Mouse (Mus musculus) erythroid progenitor cell, adult 5-6 weeks (primary cell): ENCODE results near the gene Tmem30b. TPM values are rescaled to one million over a fixed set of nuclear protein-coding genes. Genes with fewer than 3 reads are reported as not detected.

Source experiments
- ATAC-seq: replicated peaks from 2 replicates; pipeline ENCODE4 v1.8.0; 2016; ENCODE audit warnings: moderate number of reproducible peaks, mild to moderate bottlenecking, moderate TSS enrichment, inconsistent platforms; ENCODE audit not compliant: poor library complexity, low FRiP score, severe bottlenecking
- total RNA-seq, 2 experiments: library from RNA; stranded (forward) in 1 of 2; stranded (reverse) in 1 of 2; fragments of 150-400 nt in 1 of 2; fragments of 186-747, 209-891 nt in 1 of 2; gene quantifications; 2 replicates each; pipeline versions ENCODE4 v1.2.3 to v1.2.4; 2015 to 2017; ENCODE audit warnings: low replicate concordance in 2 of 2

The Tmem30b gene
- total RNA-seq, 2 experiments from 2014 or later, result not detected

- no peak for ATAC-seq
These were observed 24.2 kb downstream of the Tmem30b start for GRCm38 (mm10) chr12:73521944-73522343.

GRCm38 (mm10) chr12:73521238-73521841 lies 24.9 kb downstream of the Tmem30b start:
- no peak for ATAC-seq

DNA sequence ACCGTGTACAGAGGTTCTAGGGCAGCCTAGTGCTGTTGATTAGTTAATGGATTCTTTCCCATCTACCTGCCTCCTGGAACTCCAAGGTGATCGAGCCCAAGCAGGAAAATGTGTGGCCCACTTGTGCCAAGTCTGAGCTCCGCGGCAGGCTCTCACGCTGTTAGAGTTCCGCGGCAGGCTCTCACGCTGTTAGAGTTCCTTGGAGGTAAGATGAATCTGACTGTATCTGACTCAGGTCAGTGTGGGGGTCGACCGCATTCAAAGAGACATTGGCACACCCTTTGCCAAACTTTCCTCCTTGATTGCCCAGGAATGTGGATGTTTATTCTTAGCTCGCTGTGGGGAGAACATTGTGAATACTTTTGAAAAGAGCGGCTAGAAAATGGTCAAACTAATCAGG lies 28.4 kb downstream of the Tmem30b start:
- no peak for ATAC-seq

DNA sequence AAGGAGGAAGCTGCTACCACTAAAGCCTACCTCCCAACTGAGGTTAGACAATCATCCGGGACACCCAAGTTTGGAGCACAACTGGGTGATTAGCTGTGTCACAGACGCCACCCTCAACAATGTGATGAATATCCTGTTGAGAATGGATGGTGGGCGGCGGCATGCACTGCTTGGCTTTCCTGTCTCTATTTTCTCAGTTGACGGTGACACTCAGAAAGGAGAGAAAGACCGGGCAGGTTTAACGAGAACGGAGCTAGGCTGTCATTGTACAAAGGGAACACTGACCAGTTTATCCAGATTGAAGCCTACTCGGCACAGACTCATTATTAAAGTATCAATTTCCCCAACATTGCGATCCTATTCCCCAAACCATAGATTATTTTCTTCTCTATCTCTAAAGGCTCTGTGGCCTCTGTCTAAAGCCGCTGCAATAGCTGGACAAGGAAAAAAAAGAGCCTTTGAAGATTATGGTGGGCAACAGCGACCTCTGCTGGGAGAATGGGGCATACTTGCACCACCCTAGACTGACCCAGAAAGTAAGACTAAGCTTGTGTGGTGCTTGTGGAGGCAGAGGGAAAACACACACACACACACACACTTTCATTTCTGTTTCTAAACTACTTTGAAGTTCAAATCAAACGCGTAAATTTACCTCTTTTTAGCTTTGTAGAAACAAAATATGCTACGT lies 29.0 kb downstream of the Tmem30b start:
- ATAC-seq, result no peak

GRCm38 (mm10) chr12:73516516-73516915 lies 29.7 kb downstream of the Tmem30b start:
- ATAC-seq, result no peak

GRCm38 (mm10) chr12:73514722-73515121 lies 31.5 kb downstream of the Tmem30b start:
- ATAC-seq, result no peak

GRCm38 (mm10) chr12:73513958-73514357 lies 32.2 kb downstream of the Tmem30b start:
- no peak for ATAC-seq

DNA sequence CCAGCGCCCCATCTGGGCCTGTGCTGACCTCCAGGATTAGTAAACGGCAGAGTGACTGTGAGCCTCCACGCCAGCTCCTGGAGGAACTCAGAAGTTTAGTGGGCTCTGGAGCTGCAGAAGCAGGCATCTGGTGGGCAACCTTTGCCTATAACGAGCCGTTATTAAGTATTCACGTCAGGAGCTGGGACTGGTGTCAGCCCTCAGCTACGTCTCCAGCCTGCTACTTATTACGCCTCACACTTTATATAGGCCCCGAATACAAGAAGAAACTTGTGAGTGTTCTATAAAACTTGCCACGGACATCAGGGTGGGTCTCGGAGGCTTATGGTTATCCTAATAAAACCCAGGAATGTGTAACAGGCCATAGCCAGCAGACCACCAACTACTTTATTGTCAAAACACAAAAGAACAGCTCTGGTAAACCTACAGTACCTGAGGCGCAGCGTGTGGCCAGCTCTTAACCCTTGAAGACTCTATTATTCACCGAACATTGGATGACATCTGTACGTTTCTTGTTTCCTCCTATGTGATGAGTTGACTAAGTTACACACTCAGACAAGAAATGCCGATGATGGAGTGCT lies 34.6 kb downstream of the Tmem30b start:
- ATAC-seq, result no peak

GRCm38 (mm10) chr12:73507105-73507504 lies 39.1 kb downstream of the Tmem30b start:
- no peak for ATAC-seq

GRCm38 (mm10) chr12:73506648-73507047 lies 39.5 kb downstream of the Tmem30b start:
- no peak for ATAC-seq

GRCm38 (mm10) chr12:73500689-73501326 lies 45.4 kb downstream of the Tmem30b start:
- no peak for ATAC-seq

- no peak for ATAC-seq
These were observed 51.0 kb downstream of the Tmem30b start for GRCm38 (mm10) chr12:73495172-73495571.

DNA sequence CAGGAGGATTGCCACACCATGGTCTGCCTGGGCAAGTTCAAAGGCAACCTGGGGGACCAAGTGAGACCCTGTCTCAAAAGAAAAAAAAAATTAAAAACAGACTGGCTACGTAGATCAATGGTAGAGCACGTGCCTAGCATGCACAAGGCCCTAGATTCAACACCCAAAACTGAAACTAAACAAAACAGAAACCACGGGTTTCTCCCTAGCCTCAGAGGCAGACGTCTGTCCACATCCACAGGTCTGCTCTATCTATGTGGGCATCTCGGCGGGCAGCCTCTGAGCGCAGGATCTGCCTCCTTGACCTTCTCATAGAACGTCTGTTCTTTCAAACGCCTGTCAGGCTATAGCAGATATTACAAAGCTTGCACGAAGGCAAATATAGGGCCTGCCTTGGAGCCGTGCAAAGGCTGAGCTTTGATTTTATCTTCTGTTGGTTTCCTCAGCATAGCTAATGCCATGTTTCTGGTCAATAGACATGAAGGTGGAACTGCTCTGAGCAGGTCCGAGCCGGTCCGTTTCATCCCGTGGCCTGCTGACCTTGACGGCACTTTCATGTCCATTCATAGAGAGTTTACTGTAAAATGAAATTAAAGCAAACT lies 52.2 kb downstream of the Tmem30b start:
- ATAC-seq, result no peak

Other genes with a start within 250 kb of the Tmem30b start
- gene Prkch, start 38.4 kb upstream of the Tmem30b start, total RNA-seq (2015; ENCODE audit: low replicate concordance), result 2.5 and 5.0 TPM in 2 replicates
- gene Prkch, start 38.4 kb upstream of the Tmem30b start, total RNA-seq (2017; ENCODE audit: low replicate concordance), result 2.6 and 3.4 TPM in 2 replicates